Mouse (Mus musculus) skeletal muscle tissue, postnatal 0 days (tissue): ENCODE data around the gene Soat1. TPM values are rescaled to one million over a fixed set of nuclear protein-coding genes. Genes with fewer than 3 reads are reported as not detected.

ENCODE experiments used
- polyA plus RNA-seq: library from polyadenylated mRNA; unstranded; fragments of >200 nt; fragmentation: Nextera tagmentation; extraction: Ambion mirVana; gene quantifications from 2 replicates; pipeline ENCODE4 v1.2.1, GENCODE M21; 2015

Gene Soat1
- polyA plus RNA-seq, result 8.0 and 10.4 TPM in 2 replicates

GRCm38 (mm10) chr1:156473961-156474503 is at the start of gene Soat1:
Gene Soat1, minus strand, starts transcription at chr1:156474331.

GRCm38 (mm10) chr1:156523842-156524241 is 49.7 kb upstream of the Soat1 start, which contains the start of gene Gm10031:
Gene Gm10031, plus strand, starts transcription at chr1:156524012.

DNA sequence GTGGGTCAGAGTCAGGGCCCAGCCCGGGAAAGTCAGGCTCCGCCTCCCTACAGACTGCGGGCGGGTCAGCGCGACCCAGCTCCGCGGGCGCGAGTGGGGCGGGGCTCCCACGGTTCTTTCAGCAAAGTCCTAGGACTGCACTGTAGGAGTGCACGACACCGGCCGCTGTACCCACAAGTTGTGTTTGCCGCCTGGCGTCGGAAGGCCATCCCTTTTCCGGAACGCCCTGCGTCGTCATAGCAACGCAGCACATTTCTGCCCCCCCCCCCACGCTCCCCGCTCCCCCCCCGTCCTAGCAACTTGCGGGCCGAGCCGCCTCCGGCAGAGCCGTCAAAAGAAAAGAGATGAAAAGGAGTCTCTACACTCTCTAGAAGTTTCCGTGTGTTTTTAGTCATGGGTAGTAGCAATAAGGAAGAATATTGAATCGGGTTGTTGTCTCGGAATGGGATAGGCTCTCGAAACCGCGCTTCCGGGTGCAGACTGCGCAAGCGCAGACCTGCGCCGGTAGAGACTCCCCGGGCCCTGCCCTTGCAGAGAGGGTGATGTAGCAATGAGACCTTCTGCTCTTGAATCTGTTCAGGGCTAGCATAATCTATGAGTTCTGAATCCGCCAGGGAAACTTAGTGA is 53.3 kb downstream of the Soat1 start, which contains the start of gene Axdnd1:
Gene Axdnd1, minus strand, starts transcription at position 489 of the 627 bp plus-strand sequence.

Other genes starting within 250 kb of the Soat1 start
- 0.08 and 0.15 TPM in 2 replicates for gene Tdrd5, start 170.7 kb downstream of the Soat1 start, polyA plus RNA-seq
- gene Nphs2, start 163.6 kb downstream of the Soat1 start, polyA plus RNA-seq, result 0.08 and 0.13 TPM in 2 replicates
- gene Gm2000, start 108.3 kb downstream of the Soat1 start, polyA plus RNA-seq, result 537 and 614 TPM in 2 replicates
- gene Axdnd1, start 53.2 kb downstream of the Soat1 start, polyA plus RNA-seq, result 0.10 and 0.48 TPM in 2 replicates
- 0.37 and 0.48 TPM in 2 replicates for gene Gm10031, start 49.7 kb upstream of the Soat1 start, polyA plus RNA-seq
- 1.6 and 1.9 TPM in 2 replicates for gene Abl2, start 84.5 kb upstream of the Soat1 start, polyA plus RNA-seq
- 7.6 and 9.8 TPM in 2 replicates for gene Tor3a, start 200.0 kb upstream of the Soat1 start, polyA plus RNA-seq
- 15.1 and 17.2 TPM in 2 replicates for gene Fam20b, start 244.8 kb upstream of the Soat1 start, polyA plus RNA-seq